Mouse (Mus musculus): ENCODE results near the gene Pten.
A peak's percentile ranks its signal among the peaks of the same experiment; 100 is the strongest.

GRCm38 (mm10) chr19:32749425-32749824 lies 7.9 kb upstream of the Pten start:
- TF ChIP-seq POLR2A (IDR thresholded peaks at IDR 0.05; ENCODE audit: insufficient read depth, low read length) = no peak
- TF ChIP-seq CTCF (IDR thresholded peaks at IDR 0.05; ENCODE audit: low read depth, low read length) = peak; percentile 16
